Mouse (Mus musculus) brain, embryonic 18.5 days (tissue): ENCODE results near the gene Cnot3.
A peak's percentile ranks its signal among the peaks of the same experiment; 100 is the strongest.
"Not testable (repeated sequence)": the region's sequence is repeated elsewhere in the genome, so short reads cannot be mapped to it uniquely, and the experiment has no call there.

Source experiments
- DNase-seq: peaks from one replicate; pipeline ENCODE4 v3.0.0-alpha.2; 2012; ENCODE audit warnings: low read depth, low spot score

Cnot3 gene

DNA sequence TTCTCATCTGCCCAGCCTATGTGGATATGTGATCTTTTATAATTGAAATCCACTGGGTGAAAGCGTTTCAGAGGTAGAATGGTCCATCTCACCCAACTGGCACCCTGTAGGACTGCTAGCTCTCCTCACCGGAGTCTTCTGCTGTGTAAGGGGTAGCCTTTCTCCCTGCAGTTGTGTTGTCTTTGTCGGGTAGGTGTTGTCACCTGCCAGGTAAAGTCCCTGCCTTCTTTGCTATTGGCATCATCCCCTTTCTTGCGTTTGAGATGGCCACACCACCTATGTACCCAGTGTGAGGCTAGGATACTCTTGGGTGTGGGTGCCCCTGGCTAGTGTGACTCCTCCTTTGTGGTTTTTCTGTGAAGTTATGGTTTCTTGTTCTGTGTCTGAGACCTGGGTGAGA is 1.6 kb downstream of the Cnot3 start:
- DNase-seq: no peak

DNA sequence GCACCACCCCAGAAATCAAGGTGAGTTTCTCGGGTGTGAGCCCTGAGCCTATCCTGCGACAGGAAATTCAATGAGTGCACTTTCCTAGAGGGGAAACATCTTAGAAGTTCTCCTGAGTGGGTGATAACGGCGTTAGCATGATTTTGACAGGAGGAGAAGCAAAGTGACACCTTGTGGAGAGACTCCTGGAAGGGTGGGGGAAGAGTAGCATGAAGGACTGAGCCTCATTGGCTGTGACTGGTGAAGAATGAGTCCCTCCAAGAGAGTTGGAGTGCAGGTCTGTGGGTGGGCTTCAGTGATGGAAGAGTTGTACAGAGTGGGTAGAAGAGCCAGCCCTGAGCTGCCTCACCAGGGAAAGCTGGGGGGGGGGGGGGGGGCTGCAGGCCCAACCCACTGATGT is 11.9 kb downstream of the Cnot3 start:
- no peak for DNase-seq

DNA sequence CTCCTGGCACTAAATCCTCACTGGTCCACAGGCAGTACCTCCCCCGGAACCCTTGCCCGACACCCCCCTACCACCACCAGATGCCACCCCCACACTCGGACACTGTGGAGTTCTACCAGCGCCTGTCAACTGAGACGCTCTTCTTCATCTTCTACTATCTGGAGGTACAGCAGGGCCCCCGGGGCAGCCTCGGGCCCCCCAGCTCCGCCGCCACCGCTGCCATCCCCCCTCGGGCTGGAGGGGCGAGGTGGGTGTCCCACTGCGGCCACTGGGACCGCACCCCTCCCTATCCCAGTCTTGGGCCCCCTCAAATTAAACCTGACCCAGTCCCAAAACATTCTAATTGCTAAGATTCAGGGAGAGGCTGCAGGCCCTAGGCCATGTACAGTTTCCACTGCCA is 13.5 kb downstream of the Cnot3 start:
- no peak for DNase-seq

GRCm38 (mm10) chr7:3664524-3665214 is 19.6 kb downstream of the Cnot3 start:
- no peak for DNase-seq

GRCm38 (mm10) chr7:3665215-3666114 is 20.4 kb downstream of the Cnot3 start, which contains the start of gene Leng1:
Gene Leng1, minus strand, starts transcription at chr7:3665840.
- DNase-seq: peak; percentile 98

DNA sequence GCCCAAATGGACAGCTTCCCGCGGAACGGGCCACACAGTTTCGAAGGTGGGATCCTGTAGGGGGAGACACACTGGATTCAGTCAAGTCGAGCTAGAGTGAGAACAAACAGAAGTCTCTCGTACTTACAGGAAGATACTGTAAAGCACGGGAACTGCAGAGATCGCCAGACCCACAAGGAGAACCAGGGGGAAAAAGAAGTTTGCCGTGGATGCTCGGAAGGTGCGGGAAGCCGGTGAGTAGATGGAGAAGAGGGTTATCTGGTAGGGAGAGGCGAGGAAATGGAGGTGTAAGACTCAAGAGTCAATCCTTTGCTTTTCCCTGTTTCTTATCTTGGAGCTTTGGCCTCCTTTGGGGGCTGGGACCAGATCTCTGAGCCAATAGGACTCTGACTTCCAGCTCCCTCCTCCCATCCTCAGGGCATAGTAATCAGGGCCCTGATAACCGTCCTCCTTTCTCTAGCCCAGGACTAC is 21.9 kb downstream of the Cnot3 start:
- DNase-seq: no peak

DNA sequence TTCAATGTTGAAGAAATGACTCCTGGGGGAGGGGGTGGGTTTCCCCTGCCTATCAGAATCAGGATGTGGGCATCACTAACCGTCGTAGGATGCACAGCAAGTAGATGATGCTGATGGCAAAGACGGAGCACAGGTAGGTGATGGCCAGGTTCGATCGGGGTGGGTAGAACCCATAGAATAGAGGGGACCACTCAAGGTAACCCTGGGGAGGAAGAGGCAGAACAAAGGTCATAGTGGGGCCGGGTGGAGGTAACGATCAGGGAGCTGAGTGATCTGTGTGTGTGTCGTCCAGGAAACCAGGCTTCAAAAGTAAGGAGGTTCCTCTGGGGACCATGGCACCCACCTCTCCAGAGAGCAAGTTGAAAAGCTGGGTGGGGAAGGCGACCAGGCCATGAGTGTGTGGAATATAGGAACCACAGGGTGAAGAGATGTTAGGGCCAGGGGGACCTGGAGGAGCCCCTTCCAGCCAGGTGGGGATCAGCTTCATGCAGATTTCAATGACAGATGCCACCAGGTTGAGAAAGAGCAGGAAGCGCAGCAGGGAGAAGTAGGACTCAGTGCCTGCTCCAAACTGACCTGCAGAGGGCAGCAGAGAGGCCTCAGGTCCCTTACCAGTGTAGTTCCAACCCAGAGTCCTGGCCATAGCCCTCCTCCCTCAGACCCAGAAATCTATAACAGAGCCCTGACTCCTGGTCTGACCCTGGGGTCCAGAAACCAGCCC is 29.6 kb downstream of the Cnot3 start:
- DNase-seq: no peak

DNA sequence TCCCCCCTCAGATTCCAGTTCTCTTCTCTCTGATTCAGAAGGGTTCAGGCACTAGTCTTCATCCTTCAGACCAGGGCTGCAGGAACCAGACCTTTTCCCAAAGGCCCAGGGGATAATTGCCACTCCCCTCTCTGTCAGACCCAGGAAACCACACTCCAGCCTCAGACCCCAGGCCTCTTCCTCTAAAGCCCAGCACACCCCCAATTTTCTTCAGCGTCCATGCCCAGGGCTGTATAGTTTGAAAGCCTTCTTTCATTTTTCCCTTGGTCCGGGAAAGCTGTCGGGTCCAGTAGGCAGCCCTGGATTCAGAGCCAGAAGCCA is 30.1 kb downstream of the Cnot3 start:
- DNase-seq: no peak

GRCm38 (mm10) chr7:3676371-3676770 is 31.3 kb downstream of the Cnot3 start:
- DNase-seq: no peak

- DNase-seq: no peak
Measured at GRCm38 (mm10) chr7:3677342-3677741, 32.3 kb downstream of the Cnot3 start, which contains the start of gene Tmc4. Gene Tmc4, minus strand, starts transcription at chr7:3677553.

- DNase-seq: no peak
Measured at GRCm38 (mm10) chr7:3683908-3684550, 39.0 kb downstream of the Cnot3 start.

DNA sequence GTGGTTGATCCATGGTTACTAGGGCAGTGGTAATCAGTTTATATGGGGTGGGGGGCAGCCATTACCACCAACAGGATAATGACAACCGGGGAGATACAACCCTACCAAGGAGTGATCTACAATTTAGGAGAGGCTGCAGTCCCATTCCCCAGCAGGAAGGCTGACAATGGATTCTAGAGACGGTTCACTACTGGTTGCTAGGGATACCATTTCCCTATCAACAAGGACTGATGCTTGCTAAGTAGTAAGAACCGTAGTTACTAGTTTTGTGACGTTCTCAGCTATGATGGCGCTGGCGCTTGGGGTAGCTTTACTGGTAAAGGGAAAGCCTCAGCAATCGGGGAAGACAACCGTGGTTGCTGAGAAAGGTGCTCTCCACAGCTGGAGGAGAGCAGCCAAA is 39.6 kb downstream of the Cnot3 start:
- DNase-seq: no peak

GRCm38 (mm10) chr7:3685400-3686187 is 40.5 kb downstream of the Cnot3 start:
- DNase-seq: no peak

GRCm38 (mm10) chr7:3691919-3692318 is 46.9 kb downstream of the Cnot3 start:
- DNase-seq: no peak

DNA sequence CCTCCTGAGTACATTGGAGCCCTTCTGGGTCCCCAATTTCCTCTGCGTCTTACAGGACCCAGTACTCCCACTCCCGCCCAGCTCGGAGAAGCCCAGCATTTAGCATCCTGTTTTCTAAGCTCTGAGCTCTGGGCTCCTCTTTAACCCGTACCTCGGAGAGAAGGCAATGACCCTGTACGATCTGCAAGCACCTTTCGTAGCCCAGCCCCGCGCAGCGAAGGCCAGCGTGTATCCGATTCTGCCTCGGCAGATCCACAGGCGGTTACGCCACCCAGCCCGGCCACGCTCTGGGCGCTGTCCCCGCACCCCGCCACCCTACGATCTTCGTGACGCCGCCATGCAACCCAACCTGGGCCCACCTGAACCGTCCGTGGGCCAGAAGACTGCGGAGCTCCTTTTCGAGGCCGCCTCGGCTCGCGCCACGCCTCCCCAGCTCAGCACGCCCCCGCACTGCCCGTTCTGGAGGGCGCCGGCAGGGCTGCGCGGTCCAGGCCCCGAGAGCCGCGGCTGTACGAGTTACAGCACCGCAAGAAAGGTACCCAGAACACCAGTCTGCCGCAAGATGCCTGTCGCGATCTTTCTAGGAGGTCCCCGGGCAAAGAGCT is 47.4 kb downstream of the Cnot3 start, which contains the start of gene Tsen34:
Gene Tsen34, plus strand, starts transcription at position 482 of the 605 bp plus-strand sequence.
- DNase-seq: no peak

- peak; percentile 99 for DNase-seq
Measured at GRCm38 (mm10) chr7:3692987-3693808, 48.1 kb downstream of the Cnot3 start, which contains the start of gene Mboat7. Gene Mboat7, minus strand, starts transcription at chr7:3693523.

DNA sequence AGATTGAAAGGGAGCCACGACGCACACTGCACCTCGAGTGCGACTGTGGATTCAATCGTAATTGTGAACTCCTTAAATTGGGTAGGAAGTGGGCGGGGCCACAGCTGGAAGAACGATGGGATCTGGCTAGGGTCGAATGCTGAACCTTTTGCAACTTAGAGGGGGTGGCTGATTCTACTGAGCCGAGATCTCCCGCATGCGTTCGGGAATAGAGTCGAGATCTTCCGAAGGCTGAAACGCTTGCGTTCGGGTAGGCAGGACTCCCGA is 48.7 kb downstream of the Cnot3 start:
- DNase-seq: no peak

DNA sequence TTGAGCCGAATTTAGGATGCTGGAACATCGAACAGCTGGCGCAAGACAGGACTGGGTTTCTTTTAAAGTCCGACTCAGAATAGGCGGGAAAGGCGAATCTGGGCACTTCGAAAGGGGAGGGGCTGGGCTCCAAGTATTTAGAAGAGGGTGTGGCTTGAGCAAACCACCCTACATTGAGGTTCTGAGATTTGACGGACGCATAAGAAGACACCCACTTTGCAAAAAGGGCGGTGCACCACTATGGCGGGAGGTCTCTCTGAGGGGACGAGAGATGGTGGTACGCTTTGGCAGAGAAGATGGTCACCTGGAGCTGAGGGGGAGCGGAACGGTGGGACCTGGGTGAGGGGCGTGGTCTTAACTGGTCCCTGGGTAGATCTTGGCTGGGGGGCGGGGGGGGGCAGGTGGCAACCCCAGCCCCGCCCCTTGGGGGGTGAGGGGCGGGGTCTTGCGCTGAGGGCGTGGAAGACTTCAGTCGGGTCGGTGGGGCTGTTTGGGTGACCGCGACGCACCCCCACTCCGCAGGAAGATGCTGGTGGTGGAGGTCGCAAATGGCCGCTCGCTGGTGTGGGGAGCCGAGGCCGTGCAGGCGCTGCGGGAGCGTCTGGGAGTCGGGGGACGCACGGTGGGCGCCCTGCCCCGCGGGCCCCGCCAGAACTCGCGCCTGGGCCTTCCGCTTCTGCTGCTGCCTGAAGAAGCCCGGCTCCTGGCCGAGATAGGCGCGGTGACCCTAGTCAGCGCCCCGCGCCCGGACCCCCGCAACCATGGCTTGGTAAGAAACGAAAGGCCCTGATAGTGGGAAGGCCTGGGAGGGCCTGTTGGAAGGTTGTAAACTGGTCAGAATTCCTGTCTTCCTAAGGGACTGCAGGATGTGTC is 49.2 kb downstream of the Cnot3 start:
- DNase-seq: peak; percentile 76

- DNase-seq: not testable (repeated sequence)
Measured at GRCm38 (mm10) chr7:3694949-3695305, 49.9 kb downstream of the Cnot3 start.
